ENCODE assay signal across 4 mouse cellular contexts in genomic region chr12:20223921-20224320, GRCm38 (mm10).
A peak's percentile ranks its signal among the peaks of the same experiment; 100 is the strongest.
DNase-seq lines count a peak whose midpoint lies in the region; TF ChIP-seq lines count a peak whose summit lies in the region.
"Not testable (repeated sequence)": the region's sequence is repeated elsewhere in the genome, so short reads cannot be mapped to it uniquely, and the experiment has no call there.

No protein-coding gene starts in this region.

- not testable (repeated sequence) for H3K9ac ChIP-seq in ES-Bruce4 (ENCODE audit: low read depth, poor library complexity, severe bottlenecking)

- H3K9me3 ChIP-seq in ES-Bruce4 (replicated peaks; ENCODE audit: control insufficient read depth, insufficient read depth, low read length, poor library complexity, severe bottlenecking) = peaks cover 23% of the 10 kb centered on the region

- not testable (repeated sequence) for H3K36me3 ChIP-seq in ES-Bruce4 (ENCODE audit: control insufficient read depth, insufficient read depth, low read length, poor library complexity, severe bottlenecking)

- peak; percentile 68 for DNase-seq in ES-CJ7 (ENCODE audit: low read depth, low spot score)
- DNase-seq in R1 (ENCODE audit: low read depth, low spot score) = peak; percentile 84
- DNase-seq in ZHBTc4 (ENCODE audit: low read depth, low spot score) = peak; percentile 61

- TF ChIP-seq POLR2A in ES-Bruce4 (IDR thresholded peaks at IDR 0.05; ENCODE audit: insufficient read depth, low read length) = not testable (repeated sequence)

- not testable (repeated sequence) for H3K4me1 ChIP-seq in ES-Bruce4 (ENCODE audit: control insufficient read depth, insufficient read depth, low read length)

- H3K27me3 ChIP-seq in ES-Bruce4 (ENCODE audit: control insufficient read depth, insufficient read depth, low read length, poor library complexity, severe bottlenecking) = not testable (repeated sequence)

- not testable (repeated sequence) for TF ChIP-seq EP300 in ES-Bruce4 (IDR thresholded peaks at IDR 0.05; ENCODE audit: insufficient read depth, low read depth, low read length)

- H3K4me3 ChIP-seq in ES-Bruce4 (ENCODE audit: low read depth, low read length) = not testable (repeated sequence)

- H3K27ac ChIP-seq in ES-Bruce4 (ENCODE audit: insufficient read depth, low read length) = peak overlapping the region; percentile 63

- TF ChIP-seq CTCF in ES-Bruce4 (IDR thresholded peaks at IDR 0.05; ENCODE audit: low read depth, low read length) = not testable (repeated sequence)
